Mouse (Mus musculus) stomach, postnatal 0 days (tissue): ENCODE data around the gene Ctse.

ENCODE experiments used
- CTCF ChIP-seq: IDR thresholded peaks from 2 replicates; pipeline ENCODE4 v1.5.1; 2016; ENCODE audit warnings: antibody characterized with exemption, low read depth, mild to moderate bottlenecking, moderate library complexity
- EP300 ChIP-seq: optimal IDR thresholded peaks from 2 replicates; pipeline ENCODE3; 2016; ENCODE audit warnings: antibody characterized with exemption

- TF ChIP-seq EP300 (no peak), CTCF (no peak)
Measured at GRCm38 (mm10) chr1:131671113-131671512, 33.0 kb downstream of the Ctse start.
